Mouse (Mus musculus) heart, postnatal 25 days (tissue): Measurements from ENCODE around the gene Nme7. TPM values are rescaled to one million over a fixed set of nuclear protein-coding genes. Genes with fewer than 3 reads are reported as not detected.

Experiments
- DNase-seq: peaks from one replicate; pipeline ENCODE4 v3.0.0; 2022; ENCODE audit warnings: low spot score
- intact Hi-C: fragments of 180-260 bp; cut with DNase I; formaldehyde crosslinking; loops from one replicate; pipeline ENCODE4 v1.15.1; 2025
- total RNA-seq, 2 experiments: library from RNA; stranded (reverse); gene quantifications; 2 replicates each; pipeline ENCODE4 v1.2.3; 2021

Nme7 gene
- total RNA-seq, 2 experiments from 2014 or later = 4.0 TPM

GRCm38 (mm10) chr1:164374020-164374419 lies 70.1 kb downstream of the Nme7 start:
- DNase-seq = no peak
- intact Hi-C loops = no loop called here

GRCm38 (mm10) chr1:164375626-164376025 lies 71.7 kb downstream of the Nme7 start:
- intact Hi-C loops = no loop called here
- DNase-seq = no peak

- DNase-seq = no peak
Measured at GRCm38 (mm10) chr1:164376761-164377487, 73.0 kb downstream of the Nme7 start.

GRCm38 (mm10) chr1:164383621-164384020 lies 79.7 kb downstream of the Nme7 start:
- intact Hi-C loops = no loop called here
- no peak for DNase-seq

More at GRCm38 (mm10) chr1:164376761-164377487, 73.0 kb downstream of the Nme7 start:
- intact Hi-C loops = no loop called here

- intact Hi-C loops = no loop called here
- no peak for DNase-seq
Measured at GRCm38 (mm10) chr1:164384354-164384753, 80.4 kb downstream of the Nme7 start.

- no peak for DNase-seq
- intact Hi-C loops = no loop called here
Measured at GRCm38 (mm10) chr1:164384972-164385371, 81.1 kb downstream of the Nme7 start.

- intact Hi-C loops = no loop called here
- DNase-seq = no peak
Measured at GRCm38 (mm10) chr1:164389743-164390142, 85.8 kb downstream of the Nme7 start.

GRCm38 (mm10) chr1:164392176-164392575 lies 88.3 kb downstream of the Nme7 start:
- intact Hi-C loops = no loop called here
- DNase-seq = no peak

- intact Hi-C loops = no loop called here
- DNase-seq = no peak
Measured at GRCm38 (mm10) chr1:164395131-164395780, 91.3 kb downstream of the Nme7 start.

DNA sequence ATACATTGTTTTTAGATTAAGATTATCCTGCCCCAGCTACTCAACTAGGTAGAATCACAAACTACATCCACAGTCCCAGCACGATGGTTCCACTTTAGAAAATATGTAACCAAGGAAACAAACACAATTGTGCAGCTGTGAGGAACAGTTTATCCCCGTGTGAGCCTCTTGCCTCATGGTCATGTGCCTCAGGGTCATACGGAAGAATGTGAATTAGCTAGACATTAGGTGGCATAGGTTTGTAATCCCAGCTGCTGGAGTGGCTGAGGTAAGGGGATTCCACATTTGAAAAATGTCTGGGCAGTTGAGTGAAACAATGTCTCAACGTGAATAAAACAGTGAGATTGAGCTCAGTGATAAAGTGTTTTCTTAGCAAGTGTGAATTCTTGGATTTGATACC lies 93.8 kb downstream of the Nme7 start:
- intact Hi-C loops = no loop called here
- no peak for DNase-seq

DNA sequence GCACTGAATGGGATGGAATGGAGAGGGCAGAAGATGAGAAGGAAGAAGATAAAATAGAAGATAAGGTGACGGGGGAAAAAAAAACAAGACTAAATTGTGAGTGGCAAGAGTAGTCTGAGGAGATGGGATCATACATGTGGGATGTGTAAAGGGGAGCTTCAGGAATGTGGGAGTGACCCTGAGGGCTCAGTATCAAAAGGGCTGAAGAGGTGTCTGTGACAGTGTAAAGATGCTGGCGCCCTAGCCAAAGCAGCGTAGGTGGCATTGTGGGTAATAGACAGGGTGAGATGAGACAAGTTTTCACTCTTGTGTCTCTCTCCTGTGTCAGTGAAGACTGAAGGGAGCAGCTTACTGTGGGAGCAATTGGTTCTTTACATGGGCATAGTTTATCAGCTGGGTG lies 95.7 kb downstream of the Nme7 start:
- DNase-seq = no peak
- intact Hi-C loops = no loop called here

GRCm38 (mm10) chr1:164405385-164405802 lies 101.5 kb downstream of the Nme7 start:
- DNase-seq = no peak
- intact Hi-C loops = no loop called here

GRCm38 (mm10) chr1:164406506-164406905 lies 102.6 kb downstream of the Nme7 start:
- intact Hi-C loops = no loop called here
- DNase-seq = no peak

DNA sequence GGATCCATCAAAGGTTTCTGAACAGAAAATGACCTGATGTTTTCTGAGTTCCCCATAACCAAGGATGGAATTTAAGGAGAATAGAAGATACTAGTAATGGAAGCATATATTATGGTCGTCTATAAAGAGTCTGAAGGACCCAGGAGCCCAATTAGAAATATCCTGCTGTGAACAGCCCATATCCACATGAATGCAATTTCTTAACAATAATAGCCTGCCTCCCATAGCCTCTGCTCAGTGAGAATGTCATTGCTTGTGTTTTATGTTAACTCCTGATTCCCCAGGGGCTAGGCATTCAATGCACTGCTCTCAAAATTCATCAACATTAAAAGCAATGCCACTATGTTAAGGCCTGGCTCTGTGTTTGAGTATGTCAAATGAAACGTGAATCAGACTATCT lies 104.7 kb downstream of the Nme7 start:
- intact Hi-C loops = no loop called here
- DNase-seq = no peak

DNA sequence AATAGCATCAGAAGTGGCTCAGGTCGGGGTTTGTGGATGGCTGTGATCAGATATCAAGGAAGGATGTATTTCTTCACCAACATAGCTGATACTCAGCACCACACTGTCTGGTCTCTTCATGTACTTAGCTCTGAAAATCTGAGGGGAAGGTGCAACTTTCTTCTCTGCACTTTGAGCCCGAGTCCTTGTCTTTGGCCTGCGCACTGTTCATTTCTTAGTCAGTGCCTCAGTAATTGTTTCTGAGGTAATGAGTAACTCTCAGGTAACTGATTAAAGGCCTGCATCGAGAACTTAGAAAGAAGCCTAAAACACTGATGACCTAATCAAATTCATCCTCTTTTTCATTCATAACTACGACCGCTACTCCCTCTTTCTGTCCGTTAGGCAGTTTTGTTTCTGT lies 107.4 kb downstream of the Nme7 start:
- DNase-seq = no peak
- intact Hi-C loops = no loop called here

DNA sequence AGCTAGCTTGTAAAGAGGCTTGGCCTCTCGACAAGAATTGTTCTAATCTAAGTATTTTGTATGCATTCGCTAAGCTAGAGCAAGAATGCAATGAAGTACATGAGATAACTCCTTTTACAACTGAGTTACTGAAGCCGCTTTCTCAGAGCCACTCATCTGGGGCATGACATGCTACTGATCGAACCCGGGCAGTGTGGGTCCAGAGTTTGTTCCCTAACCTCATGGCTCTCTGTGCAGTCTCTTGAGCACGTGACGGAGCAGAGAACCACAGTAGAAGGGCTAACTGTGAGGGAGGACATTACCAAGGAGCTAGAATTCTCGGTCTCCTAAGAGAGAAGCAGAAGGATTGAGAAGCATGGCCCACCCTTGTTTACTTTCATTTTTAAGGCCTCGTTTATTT lies 109.0 kb downstream of the Nme7 start:
- intact Hi-C loops = no loop called here
- DNase-seq = no peak

DNA sequence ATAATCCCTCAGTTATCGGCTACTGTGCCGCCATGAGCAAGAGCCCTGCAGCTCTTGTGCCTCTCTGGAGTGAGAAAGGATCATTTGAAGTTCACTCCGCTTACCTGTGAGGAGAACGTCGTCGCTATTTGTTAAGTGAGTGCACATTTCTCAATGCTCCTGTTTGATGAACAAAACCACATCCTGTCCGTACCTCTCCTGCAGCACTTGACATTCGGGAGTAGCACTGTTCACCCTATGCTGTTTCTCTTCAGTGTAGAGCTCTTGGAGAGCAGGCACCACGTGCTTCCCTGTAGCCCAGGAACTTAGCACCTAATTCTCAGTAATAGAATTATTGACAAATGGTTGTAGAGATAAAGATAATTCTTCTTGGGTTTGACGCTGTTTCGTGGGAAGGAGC lies 109.7 kb downstream of the Nme7 start:
- intact Hi-C loops = no loop called here

DNA sequence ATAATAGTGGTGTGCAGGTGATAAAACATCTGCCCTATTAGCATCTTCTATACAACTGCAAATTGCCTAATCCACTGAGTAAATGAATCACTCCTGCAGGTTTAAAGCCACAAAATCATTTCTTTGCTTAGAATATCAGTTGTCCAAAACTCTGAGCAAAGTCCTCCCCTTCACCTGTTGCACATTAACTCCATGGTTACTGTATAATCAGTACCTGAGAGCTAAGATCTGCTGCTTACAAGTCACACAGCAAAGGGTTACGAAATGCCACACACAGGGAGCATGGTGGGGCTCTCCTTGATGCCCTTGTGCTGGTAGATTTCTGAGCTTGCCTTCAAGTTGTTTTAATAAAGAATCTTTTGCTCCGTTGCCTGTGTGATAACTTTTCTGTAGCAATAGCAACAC lies 111.4 kb downstream of the Nme7 start:
- DNase-seq = no peak
- intact Hi-C loops = no loop called here

More for the DNA sequence above, 109.7 kb downstream of the Nme7 start:
- DNase-seq = no peak

DNA sequence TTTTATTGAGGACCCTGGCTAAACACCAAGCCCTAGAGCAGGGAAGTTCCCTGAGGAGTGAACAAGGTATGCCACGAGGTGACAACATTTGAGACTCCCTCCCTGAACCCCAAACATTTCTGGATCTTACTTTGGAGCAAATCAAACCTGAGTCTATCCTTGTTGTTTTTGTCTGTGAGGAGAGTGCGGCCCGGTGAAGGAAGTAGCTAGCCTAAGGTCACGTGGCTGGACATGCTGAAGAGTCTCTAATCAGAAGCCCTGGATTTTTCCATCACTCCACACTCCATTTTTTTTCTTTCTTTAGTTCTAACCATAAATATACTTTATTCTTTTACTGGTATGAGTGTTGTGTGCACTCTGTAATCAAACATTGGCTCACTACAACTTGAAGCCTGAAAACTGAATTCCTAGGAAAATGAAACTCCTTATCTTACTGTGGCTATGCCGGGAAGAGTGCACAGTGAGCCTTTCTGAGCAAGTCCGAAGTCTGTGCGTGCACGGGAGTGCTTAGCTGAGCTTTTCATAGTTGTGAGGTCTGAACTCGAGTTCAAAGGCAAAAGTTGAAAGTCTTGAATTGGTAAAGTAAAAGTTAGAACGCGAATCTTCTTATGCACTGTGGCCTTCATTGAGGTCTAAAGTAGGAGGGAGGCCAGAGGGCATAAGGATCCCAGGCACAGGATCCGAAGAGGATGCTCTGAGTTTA lies 112.9 kb downstream of the Nme7 start:
- DNase-seq = no peak
- intact Hi-C loops = no loop called here

- no peak for DNase-seq
- intact Hi-C loops = no loop called here
Measured at GRCm38 (mm10) chr1:164417604-164418003, 113.7 kb downstream of the Nme7 start.

DNA sequence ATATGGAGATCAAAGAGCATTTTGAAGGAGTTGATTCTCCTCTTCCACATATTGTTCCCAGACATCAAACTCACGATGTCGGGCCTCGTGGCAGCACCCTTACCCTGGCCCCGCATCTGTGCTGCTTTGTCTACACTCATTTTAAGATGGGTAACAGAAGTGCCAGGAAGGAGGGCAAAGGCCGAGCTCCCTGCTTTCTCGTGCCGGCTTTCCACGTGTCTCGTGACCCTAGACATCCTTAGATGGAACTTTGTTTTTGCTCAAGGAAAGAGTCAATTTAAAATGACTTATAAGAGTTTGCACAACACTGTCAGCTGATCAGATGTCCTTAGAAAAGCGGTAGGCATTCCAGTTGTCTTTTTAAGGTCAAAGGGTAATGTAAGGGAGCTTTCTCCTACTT lies 114.4 kb downstream of the Nme7 start:
- intact Hi-C loops = no loop called here

More for the DNA sequence above, 114.4 kb downstream of the Nme7 start:
- DNase-seq = no peak
